Mouse (Mus musculus) intestine, embryonic 16.5 days (tissue): ENCODE data around the gene Popdc2. TPM values are rescaled to one million over a fixed set of nuclear protein-coding genes. Genes with fewer than 3 reads are reported as not detected.
A peak's percentile ranks its signal among the peaks of the same experiment; 100 is the strongest.

Experiments used
- ATAC-seq: fragments of 200-750 bp; cut with Nextera tagmentation; 2 replicates; pipeline ENCODE4 v1.8.0; 2017; ENCODE audit warnings: moderate TSS enrichment, moderate library complexity
- H3K27ac ChIP-seq: fragments of 300-500 bp; sonication (generic); 2 replicates; pipeline ENCODE4 v1.5.1; 2014; ENCODE audit warnings: mild to moderate bottlenecking, low read length
- H3K27me3 ChIP-seq: fragments of 300-500 bp; sonication (generic); replicated peaks from 2 replicates; pipeline ENCODE4 v1.6.1; 2014; ENCODE audit warnings: low read length, control low read depth, mixed read lengths; ENCODE audit not compliant: control insufficient read depth, insufficient read depth
- H3K36me3 ChIP-seq: fragments of 300-500 bp; sonication (generic); 2 replicates; pipeline ENCODE4 v1.6.1; 2014; ENCODE audit warnings: low read length, control low read depth; ENCODE audit not compliant: control insufficient read depth, insufficient read depth
- H3K4me1 ChIP-seq: fragments of 300-500 bp; sonication (generic); 2 replicates; pipeline ENCODE4 v1.6.1; 2014; ENCODE audit warnings: low read length, control low read depth, mixed read lengths; ENCODE audit not compliant: control insufficient read depth, insufficient read depth
- H3K4me2 ChIP-seq: fragments of 300-500 bp; sonication (generic); 2 replicates; pipeline ENCODE4 v1.6.1; 2014; ENCODE audit warnings: low read depth, low read length, control low read depth
- H3K4me3 ChIP-seq: fragments of 300-500 bp; sonication (generic); 2 replicates; pipeline ENCODE4 v1.5.1; 2014; ENCODE audit warnings: mild to moderate bottlenecking, low read length
- H3K9ac ChIP-seq: fragments of 300-500 bp; sonication (generic); 2 replicates; pipeline ENCODE4 v1.6.1; 2014; ENCODE audit warnings: low read depth, low read length
- H3K9me3 ChIP-seq: fragments of 300-500 bp; sonication (generic); 2 replicates; pipeline ENCODE4 v1.6.1; 2016; ENCODE audit warnings: low read length, control low read depth; ENCODE audit not compliant: control insufficient read depth
- WGBS: fragments of 180-500 bp; shearing (Covaris S2); extraction: QIAGEN DNeasy Blood & Tissue Kit; methylation state at CpG from one replicate; pipeline ENCODE4 v1.1.7; 2014; 5-methylcytosine and 5-hydroxymethylcytosine counted together
- polyA plus RNA-seq: library from polyadenylated mRNA; unstranded; fragments of >200 nt; fragmentation: Nextera tagmentation; extraction: Ambion mirVana; gene quantifications from 2 replicates; pipeline ENCODE4 v1.2.1, GENCODE M21; 2015

The Popdc2 gene
- polyA plus RNA-seq, 1 experiment from 2014 or later = 20.2 TPM

GRCm38 (mm10) chr16:38341396-38342324 lies 20.3 kb upstream of the Popdc2 start, which contains the start of gene Maats1:
Gene Maats1, minus strand, starts transcription at chr16:38342143.
- ATAC-seq = peak; percentile 89
- 11% methylated on average over 30 of the region's 30 CpGs for WGBS
- Histone ChIP-seq H3K9ac (peak within 1 kb of the TSS; percentile 58), H3K27ac (no peak within 1 kb of the TSS), H3K36me3 (no peaks in the 10 kb centered on the region), H3K27me3 (no peaks in the 10 kb centered on the region), H3K4me3 (peak within 1 kb of the TSS; percentile 44), H3K9me3 (no peaks in the 10 kb centered on the region), H3K4me2 (peak within 1 kb of the TSS; percentile 81), H3K4me1 (peaks cover 10% of the 10 kb centered on the region)

GRCm38 (mm10) chr16:38344941-38345725 lies 16.9 kb upstream of the Popdc2 start:
- H3K4me2 ChIP-seq = no peak overlapping the region
- ATAC-seq = 0 out of 2 replicates have a peak, but pooled peaks have one; percentile 29
- H3K27ac ChIP-seq = no peak overlapping the region
- no peaks in the 10 kb centered on the region for H3K27me3 ChIP-seq
- WGBS = 71% methylated on average over 3 of the region's 3 CpGs
- no peak overlapping the region for H3K9ac ChIP-seq
- H3K4me3 ChIP-seq = no peak overlapping the region
- H3K9me3 ChIP-seq = no peaks in the 10 kb centered on the region
- no peaks in the 10 kb centered on the region for H3K36me3 ChIP-seq
- peaks cover 17% of the 10 kb centered on the region for H3K4me1 ChIP-seq

- Histone ChIP-seq H3K9me3 (no peaks in the 10 kb centered on the region), H3K27ac (peak within 1 kb of the TSS; percentile 86), H3K4me3 (peak within 1 kb of the TSS; percentile 69), H3K9ac (peak within 1 kb of the TSS; percentile 86), H3K27me3 (no peaks in the 10 kb centered on the region), H3K4me1 (peaks cover 14% of the 10 kb centered on the region), H3K36me3 (0 out of 2 replicates have a peak, but pooled peaks cover 3% of the 10 kb centered on the region), H3K4me2 (peak within 1 kb of the TSS; percentile 59)
- WGBS = 3% methylated on average over 35 of the region's 35 CpGs
- ATAC-seq = peak; percentile 95
These were observed 15.3 kb upstream of the Popdc2 start, which contains the start of the genes Cox17 and Gm21987 for GRCm38 (mm10) chr16:38346529-38347325. Gene Cox17, plus strand, starts transcription at chr16:38346991. Gene Gm21987, plus strand, starts transcription at chr16:38347040.

GRCm38 (mm10) chr16:38347588-38347987 lies 14.4 kb upstream of the Popdc2 start:
- Histone ChIP-seq H3K4me2 (peak overlapping the region; percentile 59), H3K27me3 (no peaks in the 10 kb centered on the region), H3K9me3 (no peaks in the 10 kb centered on the region), H3K36me3 (0 out of 2 replicates have a peak, but pooled peaks cover 3% of the 10 kb centered on the region), H3K9ac (no peak overlapping the region), H3K27ac (no peak overlapping the region), H3K4me1 (peaks cover 11% of the 10 kb centered on the region), H3K4me3 (peak overlapping the region; percentile 69)
- WGBS = 56% methylated on average over 6 of the region's 6 CpGs
- ATAC-seq = no peak

GRCm38 (mm10) chr16:38348217-38348761 lies 13.7 kb upstream of the Popdc2 start:
- 0 out of 2 replicates have a peak, but pooled peaks cover 3% of the 10 kb centered on the region for H3K36me3 ChIP-seq
- H3K27ac ChIP-seq = no peak overlapping the region
- WGBS = 84% methylated on average over 9 of the region's 9 CpGs
- H3K27me3 ChIP-seq = no peaks in the 10 kb centered on the region
- no peak for ATAC-seq
- H3K9ac ChIP-seq = no peak overlapping the region
- peaks cover 11% of the 10 kb centered on the region for H3K4me1 ChIP-seq
- H3K9me3 ChIP-seq = no peaks in the 10 kb centered on the region
- H3K4me3 ChIP-seq = no peak overlapping the region
- 0 out of 2 replicates have a peak overlapping the region, but pooled peaks have one; percentile 4 for H3K4me2 ChIP-seq

- no peaks in the 10 kb centered on the region for H3K9me3 ChIP-seq
- H3K27ac ChIP-seq = peak overlapping the region; percentile 74
- no peak overlapping the region for H3K4me2 ChIP-seq
- ATAC-seq = no peak
- WGBS = 86% methylated on average over 2 of the region's 2 CpGs
- 0 out of 2 replicates have a peak, but pooled peaks cover 3% of the 10 kb centered on the region for H3K36me3 ChIP-seq
- no peaks in the 10 kb centered on the region for H3K27me3 ChIP-seq
- peaks cover 11% of the 10 kb centered on the region for H3K4me1 ChIP-seq
- 0 out of 2 replicates have a peak overlapping the region, but pooled peaks have one; percentile 7 for H3K9ac ChIP-seq
- no peak overlapping the region for H3K4me3 ChIP-seq
These were observed 12.1 kb upstream of the Popdc2 start for GRCm38 (mm10) chr16:38349881-38350280.

GRCm38 (mm10) chr16:38350361-38350855 lies 11.6 kb upstream of the Popdc2 start:
- Histone ChIP-seq H3K36me3 (0 out of 2 replicates have a peak, but pooled peaks cover 3% of the 10 kb centered on the region), H3K9ac (0 out of 2 replicates have a peak overlapping the region, but pooled peaks have one; percentile 7), H3K4me3 (no peak overlapping the region), H3K4me1 (peaks cover 8% of the 10 kb centered on the region), H3K27me3 (no peaks in the 10 kb centered on the region), H3K27ac (peak overlapping the region; percentile 74), H3K9me3 (no peaks in the 10 kb centered on the region), H3K4me2 (no peak overlapping the region)
- WGBS = 49% methylated on average over 7 of the region's 7 CpGs
- ATAC-seq = peak; percentile 66

- Histone ChIP-seq H3K9ac (no peak overlapping the region), H3K4me3 (no peak overlapping the region), H3K4me2 (no peak overlapping the region), H3K27ac (no peak overlapping the region), H3K36me3 (0 out of 2 replicates have a peak, but pooled peaks cover 3% of the 10 kb centered on the region), H3K27me3 (no peaks in the 10 kb centered on the region), H3K4me1 (peaks cover 8% of the 10 kb centered on the region), H3K9me3 (no peaks in the 10 kb centered on the region)
- 61% methylated on average over 6 of the region's 6 CpGs for WGBS
- ATAC-seq = no peak
These were observed 11.1 kb upstream of the Popdc2 start for GRCm38 (mm10) chr16:38350939-38351338.
